Mouse (Mus musculus): ENCODE results near the gene Lrrc23. TPM values are rescaled to one million over a fixed set of nuclear protein-coding genes. Genes with fewer than 3 reads are reported as not detected.
"Not testable (repeated sequence)": the region's sequence is repeated elsewhere in the genome, so short reads cannot be mapped to it uniquely, and the experiment has no call there.

Gene Lrrc23
- 1 to 10 TPM; 1.5 to 4.2 (median 3.4) TPM for polyA plus RNA-seq (2017; shearing (Covaris generic))

DNA sequence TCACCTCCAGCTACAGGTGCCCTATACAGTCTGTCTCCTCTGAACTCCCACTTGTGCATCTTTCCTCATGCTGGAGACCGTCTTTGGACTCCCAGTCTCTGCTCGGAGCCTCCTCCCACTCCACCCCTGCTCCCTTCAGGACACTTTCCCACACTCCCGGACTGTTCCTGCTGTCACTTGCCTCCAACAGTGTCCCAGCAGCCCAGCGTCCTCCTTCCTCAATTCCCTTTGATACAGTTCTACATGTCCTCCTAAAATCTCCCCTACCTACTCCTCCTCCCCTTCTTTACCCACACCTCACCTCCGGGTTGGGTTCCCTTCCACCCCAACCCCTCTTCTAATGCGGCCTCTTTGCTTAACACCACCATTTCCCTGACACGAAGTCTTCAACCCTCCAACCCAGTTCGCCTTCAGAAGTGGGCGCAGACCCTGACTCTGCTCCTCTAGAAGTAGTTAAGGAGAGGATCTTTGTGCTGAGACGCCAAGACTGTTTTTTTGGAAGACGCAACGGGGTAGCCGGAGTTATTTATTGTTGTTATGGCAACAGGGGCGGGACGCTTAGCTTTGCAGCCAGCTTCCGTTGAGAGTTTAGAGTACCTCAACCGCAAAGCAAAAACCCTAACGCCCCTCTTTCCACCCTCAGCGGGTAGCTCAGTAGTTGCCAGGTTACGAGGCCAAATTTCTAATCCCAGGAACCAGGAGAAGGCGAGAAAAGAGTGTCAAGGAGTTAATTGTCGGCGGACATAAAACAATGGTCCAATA is at the start of gene Lrrc23:
Gene Lrrc23 (minus strand): TSS at position 506 of the 762 bp plus-strand sequence.
- peak; percentile 90 for ATAC-seq

DNA sequence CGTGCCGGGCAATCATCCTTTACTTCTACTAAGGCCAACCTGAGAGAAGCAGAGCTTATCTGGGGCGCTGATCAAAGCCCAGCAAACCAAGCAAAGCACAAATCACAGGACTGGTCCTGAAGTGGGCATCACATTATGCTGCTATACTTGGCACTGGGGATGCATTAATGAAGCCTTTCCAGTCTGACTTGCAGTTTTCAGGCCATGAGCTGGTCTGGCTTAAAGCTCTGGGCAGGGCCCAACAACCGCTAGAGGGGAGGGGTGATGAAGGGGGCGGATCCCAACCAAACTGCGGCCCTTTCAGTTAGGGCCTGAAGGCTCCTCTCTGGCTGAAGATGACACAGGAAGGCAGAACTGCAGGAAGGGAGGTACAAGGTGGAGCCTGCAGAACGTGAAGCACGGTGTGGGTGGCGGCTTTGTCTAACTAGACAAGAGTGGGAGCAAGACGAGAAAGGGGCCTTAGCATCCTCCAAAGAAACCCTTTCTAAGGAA is 48.6 kb upstream of the Lrrc23 start:
- ATAC-seq, result no peak

DNA sequence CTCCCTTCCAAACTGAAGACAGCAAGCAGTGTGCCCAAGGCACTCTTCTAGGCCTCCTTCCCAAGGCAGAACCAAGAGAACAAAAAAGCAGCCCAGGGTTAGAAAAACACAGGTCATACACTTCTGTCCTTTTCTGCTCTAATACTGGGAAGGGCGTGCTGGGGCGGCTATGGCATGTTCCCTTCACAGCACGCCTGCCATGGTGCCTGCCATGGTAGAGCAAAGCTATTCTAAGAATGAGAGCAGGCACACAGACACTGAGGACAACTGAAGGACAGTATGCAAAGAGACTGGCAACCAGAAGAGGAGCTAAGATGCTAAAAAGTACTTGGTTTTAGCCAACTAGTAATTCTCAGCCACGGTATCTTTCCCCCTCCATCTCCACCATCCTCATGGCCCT is 42.5 kb upstream of the Lrrc23 start:
- no peak for ATAC-seq

DNA sequence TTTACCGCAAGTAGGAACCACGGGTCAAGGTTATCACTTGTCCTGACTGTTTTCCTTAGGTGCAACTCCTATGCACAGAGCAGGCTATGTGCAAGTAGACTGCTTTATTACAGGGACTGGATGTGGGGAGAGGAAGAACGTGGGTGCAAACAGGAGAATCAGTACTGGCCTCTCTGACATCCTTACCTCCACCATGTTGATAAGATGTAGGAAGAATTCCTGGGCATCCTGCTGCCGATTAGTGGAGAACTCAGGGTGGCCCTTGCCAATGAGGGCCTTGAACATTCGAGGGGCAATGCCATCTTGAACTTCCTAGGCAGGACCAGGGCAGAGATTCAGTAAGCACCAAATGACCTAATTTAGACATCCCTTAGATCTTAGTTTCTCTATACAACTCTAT is 41.4 kb upstream of the Lrrc23 start:
- ATAC-seq, result no peak

DNA sequence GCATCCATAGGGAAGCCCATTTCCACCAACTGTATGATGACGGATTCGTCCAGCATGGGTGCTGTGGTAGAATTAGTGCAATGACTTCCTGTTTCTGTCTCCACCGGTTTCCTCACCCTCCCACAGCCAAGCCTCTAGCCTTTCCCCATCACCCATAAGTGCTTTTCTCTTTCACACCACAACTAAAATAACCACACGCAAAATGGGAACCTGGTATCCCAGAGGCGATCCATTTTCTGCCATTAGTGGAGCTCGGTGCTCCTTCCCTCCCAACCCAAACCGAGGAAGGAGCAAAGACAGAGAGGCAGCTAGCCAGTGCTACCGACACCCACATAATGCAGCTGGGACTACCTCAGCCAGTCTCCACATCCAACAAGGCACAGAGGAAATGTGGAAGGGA is 38.4 kb upstream of the Lrrc23 start:
- ATAC-seq, result no peak

DNA sequence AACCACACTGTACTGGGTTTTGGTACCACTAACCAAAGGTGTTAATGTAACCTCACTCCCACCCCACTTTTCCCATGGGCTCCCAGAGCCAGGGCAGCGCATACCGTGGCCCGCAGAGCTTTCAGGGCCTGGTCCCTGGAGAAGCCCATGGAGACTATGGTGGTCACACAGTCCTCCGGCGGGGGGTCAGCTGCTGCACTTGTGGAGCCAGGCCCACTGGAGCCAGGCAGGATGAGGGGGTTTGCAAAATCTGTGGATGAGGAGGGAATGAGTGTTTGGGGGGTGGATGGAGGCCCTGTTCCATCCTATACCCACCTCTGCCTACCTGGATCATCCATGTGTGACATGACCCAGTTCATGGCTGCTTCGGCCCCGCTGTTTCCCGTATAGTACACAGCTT is 38.0 kb upstream of the Lrrc23 start:
- no peak for ATAC-seq

DNA sequence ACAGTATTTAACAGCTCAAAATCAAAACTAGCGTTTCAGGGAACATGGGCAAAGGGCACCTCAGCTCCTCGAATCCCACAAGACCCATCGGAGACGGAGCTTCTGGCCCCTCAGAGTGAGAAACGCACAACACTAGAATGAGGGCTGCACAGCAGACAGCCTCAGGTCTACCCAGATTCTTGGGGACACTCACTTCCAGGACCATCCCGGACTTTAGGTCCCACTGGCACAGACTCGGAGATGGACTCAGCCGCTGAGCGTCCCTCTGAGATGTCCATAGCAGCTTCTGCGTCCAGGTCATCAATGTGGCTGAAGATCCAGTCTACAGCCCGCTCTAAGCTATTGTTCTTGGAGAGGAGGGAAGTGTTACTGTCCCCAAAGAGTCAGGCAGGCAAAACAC is 37.6 kb upstream of the Lrrc23 start:
- ATAC-seq, result no peak

DNA sequence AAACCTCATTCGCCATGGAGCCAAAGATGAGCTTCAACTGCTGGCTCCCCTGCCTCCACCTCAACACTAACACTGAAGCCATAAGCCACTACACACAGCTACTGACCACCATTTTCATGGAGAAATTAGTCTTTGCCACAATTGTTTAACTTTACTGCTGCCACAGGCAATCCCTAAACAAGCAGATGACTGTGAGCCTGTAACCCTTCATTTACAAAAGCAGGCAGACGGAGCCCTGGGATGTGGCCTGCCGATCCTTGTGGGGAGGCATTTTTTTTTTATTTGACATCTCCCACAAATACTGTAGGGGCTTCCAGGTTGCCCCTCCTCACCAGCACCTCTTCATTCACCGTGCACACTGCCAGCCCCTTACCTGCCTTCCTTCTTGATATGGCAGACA is 37.1 kb upstream of the Lrrc23 start:
- no peak for ATAC-seq

DNA sequence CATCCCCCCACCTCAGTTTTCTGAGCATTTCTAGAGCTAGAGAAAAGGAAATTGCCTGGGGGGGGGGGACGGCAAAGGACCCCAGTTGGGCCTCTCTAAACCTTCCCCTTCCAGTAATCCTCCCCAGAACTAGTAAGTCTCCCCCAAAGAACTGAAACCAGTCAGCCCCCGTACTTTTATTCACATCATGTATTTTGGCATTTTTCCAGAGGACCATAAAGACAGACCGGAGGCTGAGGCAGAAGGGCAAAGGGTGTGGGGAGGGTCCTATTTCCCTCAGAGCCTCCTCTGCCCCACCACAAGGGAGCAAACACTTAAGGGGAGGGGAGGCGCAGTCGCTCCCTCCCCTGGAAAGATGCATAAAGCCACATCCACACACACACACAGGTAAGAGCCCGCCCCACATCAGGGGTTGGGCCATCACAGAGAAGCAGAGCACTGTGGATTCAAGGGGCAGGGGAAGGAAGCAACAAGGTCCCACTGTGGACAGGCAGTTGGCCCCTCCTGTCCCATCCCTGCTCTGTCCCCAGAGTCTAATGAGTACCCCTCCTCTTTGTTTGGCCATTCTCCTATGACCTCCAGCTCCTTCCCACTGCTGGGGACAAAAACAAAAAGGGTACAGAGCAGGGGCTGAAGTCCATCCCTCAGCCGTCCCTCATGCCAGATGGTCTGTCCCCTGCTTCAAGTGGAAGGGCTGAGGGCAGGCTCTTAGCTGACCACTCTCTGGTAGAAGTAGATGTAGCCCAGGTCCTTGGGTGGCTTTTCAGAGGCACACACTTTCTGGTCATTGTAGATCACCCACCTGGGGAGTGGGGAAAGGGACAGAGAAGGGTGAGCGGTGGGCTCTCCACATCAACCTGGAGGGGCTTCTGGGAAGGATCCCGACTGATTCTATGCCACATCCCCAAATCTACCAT is 35.6 kb upstream of the Lrrc23 start:
- no peak for ATAC-seq

DNA sequence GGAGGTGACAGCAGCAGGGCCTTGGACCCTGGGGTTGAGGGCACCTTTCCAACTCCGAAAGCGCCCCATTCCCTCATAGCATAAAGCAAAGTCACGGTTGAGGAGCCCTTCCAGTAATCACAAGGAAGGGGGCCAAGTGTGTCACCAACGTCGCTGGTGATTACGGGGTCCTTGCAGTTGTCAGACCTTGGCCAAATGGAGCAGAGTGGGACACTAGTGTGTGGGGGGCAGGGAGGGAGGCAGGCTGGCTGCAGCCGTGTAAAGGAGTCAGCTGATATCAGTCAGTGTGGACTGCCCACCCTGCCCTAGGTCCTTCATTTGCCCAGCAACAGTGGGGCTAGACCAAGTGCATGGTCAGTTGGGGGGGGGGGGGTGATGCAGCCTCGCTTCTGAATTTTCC is 34.9 kb upstream of the Lrrc23 start:
- peak; percentile 2 for ATAC-seq

DNA sequence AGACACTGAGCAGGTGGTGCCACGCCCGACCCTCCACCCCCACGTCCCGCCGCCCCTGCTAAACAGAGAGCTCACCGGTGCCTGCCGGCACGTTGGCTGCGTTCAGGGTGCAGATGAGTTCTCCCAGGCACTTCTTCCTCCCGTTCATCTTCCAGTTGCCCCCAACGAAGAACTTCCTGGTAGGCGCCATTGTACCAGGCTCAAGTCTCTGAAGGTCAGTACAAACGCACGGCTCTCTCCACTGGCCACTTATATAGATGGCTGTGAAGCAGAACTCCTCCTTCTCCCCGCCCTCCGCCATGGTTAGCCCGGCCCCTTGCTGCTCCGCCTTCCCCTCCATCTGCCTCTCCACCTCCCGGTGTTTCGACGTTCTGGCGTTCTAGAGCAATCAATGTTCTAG is 34.4 kb upstream of the Lrrc23 start, which contains the start of gene Tpi1:
Gene Tpi1 (minus strand): TSS at position 364 of the 400 bp plus-strand sequence.
- ATAC-seq, result peak; percentile 89

DNA sequence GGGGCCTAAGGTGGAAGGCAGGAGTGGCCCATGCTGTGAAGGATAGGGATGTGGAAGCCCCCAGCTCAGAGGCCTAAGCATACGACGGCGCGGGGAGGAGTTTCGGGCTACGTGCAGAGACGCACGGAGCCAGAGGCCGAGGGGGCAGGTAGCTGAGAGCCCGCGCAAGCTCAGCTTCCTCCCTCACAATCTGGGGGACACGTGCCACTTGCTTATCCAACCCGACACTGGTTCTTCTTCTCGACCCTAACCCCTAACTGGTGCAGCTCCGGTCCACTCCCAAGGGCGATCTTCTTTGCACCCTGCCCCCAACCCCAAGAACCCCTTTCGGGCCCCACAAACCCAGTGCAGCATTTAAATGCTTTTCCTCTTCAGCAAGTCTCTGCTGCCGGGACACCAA is 34.0 kb upstream of the Lrrc23 start:
- ATAC-seq, result peak; percentile 73

DNA sequence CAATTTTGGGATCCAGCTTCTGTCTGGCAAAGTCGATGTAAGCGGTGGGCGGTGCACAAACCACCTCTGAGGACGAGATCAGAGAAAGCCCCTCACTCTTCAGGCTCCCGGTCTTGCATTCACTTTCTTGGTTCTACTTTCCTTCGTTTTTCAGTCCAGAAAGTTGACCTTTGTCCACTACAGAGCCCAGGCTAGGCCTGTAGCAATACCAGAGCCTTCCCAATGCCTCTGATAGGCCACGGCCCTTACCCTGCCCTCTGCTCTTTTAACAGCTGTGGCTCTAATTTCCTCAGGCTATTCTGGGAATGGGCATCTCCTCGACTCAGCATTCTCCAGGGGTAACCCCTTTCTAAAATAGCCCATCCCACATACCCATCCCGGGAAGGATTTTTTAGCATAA is 33.3 kb upstream of the Lrrc23 start:
- no peak for ATAC-seq

DNA sequence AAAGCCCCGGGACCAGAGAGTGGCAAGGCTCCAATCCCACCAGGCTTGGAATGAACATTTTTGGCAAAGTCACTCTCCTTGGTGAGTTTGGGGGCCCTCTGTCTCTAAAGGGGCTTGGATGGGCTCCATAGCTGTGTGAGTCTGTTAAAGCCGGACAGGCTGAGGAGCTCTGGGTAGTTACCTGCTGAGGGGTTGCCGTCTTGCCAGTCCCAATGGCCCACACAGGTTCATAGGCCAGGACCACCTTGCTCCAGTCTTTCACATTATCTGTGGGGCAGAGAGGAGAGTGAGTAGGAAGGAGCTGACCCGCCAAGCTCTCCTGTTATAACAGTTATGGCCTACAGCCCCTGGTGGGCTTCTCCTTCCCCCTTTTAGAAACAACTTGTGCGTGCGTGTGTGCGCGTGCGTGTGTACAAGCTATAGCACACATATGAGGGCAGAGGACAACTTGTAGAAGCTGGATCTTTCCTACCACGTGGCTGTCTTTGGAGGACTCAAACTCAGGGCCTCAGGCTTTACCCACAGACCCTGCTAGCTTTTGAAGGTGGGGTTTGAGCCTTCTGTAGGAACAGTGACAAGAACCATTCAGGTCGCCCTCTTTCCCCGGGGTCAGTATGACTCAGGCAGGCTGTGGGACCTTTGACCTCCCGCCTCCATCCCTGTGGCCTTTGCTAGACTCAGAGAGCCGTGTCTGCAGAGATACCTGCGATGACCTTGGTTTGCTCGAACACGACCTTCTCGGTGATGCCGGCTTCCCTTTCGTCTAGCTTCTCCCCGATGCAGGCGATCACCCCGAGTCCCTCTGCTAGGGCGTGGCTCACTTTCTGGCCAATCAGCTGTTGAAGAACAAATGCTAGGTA is 32.4 kb upstream of the Lrrc23 start:
- ATAC-seq, result no peak

DNA sequence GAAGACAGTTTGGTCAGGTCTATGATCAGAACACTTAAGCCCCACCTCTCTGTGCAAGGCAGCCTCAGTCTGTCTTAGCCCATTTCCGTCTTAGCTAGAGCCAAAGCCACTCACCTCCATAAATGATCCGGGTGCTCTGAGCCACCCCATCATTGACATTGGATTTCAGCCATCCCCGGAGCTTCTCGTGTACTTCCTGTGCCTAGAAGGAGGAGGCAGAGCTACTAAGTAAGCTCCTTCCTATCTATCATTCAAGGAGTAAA is 31.8 kb upstream of the Lrrc23 start:
- no peak for ATAC-seq

DNA sequence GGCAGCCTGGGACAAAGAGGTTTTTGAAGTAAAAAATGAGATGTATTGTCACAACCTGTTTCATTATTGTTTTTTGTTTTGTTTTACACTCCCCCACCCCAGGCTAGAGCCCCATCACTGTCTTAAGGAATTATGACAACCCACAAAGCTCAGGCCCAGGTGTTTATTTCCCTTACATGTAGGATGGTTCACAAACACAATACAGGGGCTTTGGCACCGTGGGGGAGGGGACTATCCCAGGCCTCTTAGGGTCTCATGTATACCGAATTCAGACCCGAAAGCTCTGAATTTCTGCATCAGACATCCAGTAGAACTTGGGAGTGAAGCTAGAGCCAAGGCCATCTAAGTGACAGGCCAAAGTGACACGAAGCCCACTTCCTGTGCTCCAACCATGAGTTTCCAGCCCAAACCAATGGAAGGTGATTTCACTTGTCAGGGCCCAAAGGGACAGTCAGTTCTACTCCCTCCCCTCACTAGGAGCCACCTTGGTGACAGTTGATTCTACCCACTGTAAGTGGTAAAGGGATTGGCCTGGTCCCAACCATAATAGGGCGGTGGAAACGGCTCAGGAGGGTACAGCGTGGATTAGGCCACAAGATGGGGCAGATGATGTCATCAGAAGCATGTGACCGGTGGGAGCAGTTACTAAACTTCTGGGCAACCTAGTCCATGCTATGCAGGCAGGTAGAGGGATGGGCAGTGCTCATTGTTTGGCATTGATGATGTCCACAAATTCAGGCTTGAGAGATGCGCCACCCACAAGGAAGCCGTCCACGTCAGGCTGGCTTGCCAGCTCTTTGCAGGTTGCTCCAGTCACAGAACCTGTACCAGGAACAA is 31.3 kb upstream of the Lrrc23 start:
- not testable (repeated sequence) for ATAC-seq

DNA sequence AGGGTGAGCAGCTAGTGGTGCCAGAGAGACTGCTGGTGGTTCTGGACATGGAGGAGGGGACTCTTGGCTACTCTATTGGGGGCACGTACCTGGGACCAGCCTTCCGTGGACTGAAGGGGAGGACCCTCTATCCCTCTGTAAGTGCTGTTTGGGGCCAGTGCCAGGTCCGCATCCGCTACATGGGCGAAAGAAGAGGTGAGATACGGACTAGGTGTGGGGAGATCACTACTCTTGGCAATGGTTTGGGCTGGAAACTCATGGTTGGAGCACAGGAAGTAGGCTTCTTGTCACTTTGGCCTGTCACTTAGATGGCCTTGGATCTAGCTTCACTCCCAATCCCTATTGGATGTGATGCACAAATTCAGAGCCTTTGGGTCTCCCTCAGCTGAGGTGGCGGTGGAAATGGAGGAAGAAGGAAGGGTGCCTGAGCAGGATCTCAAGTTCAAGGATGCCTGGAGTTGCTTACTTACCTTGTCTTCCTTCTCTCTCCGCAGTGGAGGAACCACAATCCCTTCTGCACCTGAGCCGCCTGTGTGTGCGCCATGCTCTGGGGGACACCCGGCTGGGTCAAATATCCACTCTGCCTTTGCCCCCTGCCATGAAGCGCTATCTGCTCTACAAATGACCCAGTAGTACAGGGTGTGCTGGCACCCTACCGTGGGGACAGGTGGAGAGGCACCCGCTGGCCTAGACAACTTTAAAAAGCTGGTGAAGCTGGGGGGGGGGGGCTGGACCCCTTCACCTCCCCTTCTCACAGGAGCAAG is 30.4 kb upstream of the Lrrc23 start:
- no peak for ATAC-seq

DNA sequence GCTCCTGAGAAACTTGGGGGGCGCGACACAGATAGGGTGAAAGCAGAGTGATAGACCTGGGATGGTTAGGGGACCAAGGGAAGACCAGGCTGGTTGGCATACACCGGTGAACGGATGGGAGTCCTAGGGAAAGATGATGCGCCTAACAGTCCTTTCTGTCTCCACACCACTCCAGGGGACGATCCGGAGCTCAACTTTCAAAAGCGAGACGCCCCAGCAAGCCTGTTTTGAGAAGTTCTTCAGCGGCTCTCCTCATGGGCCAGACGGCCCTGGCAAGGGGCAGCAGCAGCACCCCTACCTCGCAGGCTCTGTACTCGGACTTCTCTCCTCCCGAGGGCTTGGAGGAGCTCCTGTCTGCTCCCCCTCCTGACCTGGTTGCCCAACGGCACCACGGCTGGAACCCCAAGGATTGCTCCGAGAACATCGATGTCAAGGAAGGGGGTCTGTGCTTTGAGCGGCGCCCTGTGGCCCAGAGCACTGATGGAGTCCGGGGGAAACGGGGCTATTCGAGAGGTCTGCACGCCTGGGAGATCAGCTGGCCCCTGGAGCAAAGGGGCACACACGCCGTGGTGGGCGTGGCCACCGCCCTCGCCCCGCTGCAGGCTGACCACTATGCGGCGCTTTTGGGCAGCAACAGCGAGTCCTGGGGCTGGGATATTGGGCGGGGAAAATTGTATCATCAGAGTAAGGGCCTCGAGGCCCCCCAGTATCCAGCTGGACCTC is 29.7 kb upstream of the Lrrc23 start:
- ATAC-seq, result no peak

DNA sequence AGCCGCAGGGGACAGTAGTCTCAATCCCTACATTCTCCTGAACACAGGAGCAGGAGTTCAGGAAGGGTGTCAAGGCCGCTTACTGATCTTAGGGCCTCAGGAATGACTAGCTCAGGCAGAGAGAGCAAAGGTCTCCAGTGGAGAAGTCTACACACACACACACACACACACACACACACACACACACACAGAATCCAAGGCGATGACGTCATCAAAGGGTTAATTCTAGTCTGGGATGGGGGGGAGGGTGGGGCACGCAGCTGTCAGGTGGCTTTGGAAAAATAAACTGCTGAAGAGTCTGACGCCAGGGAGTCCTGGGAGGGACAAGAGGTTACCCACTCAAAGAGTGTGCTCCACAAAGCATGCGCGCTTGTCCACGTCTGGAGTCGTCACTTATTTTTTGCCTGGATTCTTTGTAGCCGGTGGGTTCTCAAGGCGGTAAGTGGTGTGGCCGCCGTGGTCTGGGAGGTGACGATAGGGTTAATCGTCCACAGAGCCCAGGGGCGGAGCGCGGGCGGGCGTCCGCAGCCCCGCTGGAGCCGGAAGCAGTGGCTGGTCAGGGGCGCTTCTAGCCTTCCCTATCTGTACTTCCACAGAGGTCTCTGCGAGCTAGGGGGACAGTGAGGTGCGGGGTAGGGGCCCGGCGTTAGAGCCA is 29.0 kb upstream of the Lrrc23 start, which contains the start of gene Spsb2:
Gene Spsb2 (plus strand): TSS at position 304 of the 655 bp plus-strand sequence.
- ATAC-seq, result no peak

DNA sequence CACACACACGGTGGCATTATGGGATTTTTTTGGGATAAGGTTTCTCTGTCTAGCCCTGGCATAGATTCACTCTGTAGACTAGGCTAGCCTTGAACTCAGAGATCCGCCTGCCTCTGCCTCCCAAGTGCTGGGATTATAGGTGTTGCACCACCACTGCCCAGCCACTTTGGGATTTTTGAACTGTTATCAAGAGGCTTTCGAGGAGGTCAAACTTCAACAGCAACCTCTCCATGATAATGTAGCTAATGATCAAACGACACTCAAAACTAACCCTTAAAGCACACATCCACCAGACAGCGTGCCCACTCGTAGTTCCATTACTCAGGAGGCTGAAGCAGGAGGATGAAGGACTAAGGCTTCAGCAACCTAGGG is 28.4 kb upstream of the Lrrc23 start:
- no peak for ATAC-seq
